ENCODE assay signal across 8 mouse cellular contexts in genomic region chr3:96547389-96547960, GRCm38 (mm10). TPM values are rescaled to one million over a fixed set of nuclear protein-coding genes. Genes with fewer than 3 reads are reported as not detected.
DNase-seq lines count a peak whose midpoint lies in the region; ATAC-seq and TF ChIP-seq lines count a peak whose summit lies in the region.

No protein-coding gene starts in this region.

- H3K36me3 ChIP-seq in thymus, adult 2 months (ENCODE audit: control insufficient read depth, insufficient read depth, low read length): no peaks in the 10 kb centered on the region
- H3K36me3 ChIP-seq in limb, embryonic 11.5 days (ENCODE audit: control insufficient read depth, insufficient read depth, low read length): no peaks in the 10 kb centered on the region
- H3K36me3 ChIP-seq in midbrain, embryonic 13.5 days: no peaks in the 10 kb centered on the region

- H3K4me1 ChIP-seq in thymus, adult 2 months (replicated peaks; ENCODE audit: control insufficient read depth, insufficient read depth, low read length): peaks cover 4% of the 10 kb centered on the region; the same call in 1 of the 2 replicates
- H3K4me1 ChIP-seq in limb, embryonic 11.5 days (ENCODE audit: control insufficient read depth, insufficient read depth, low read length): no peaks in the 10 kb centered on the region
- H3K4me1 ChIP-seq in midbrain, embryonic 13.5 days (replicated peaks): 0 out of 2 replicates have a peak, but pooled peaks cover 5% of the 10 kb centered on the region

- no peak overlapping the region for H3K4me2 ChIP-seq in limb, embryonic 11.5 days (ENCODE audit: low read depth, severe bottlenecking)
- H3K4me2 ChIP-seq in midbrain, embryonic 13.5 days (replicated peaks): peak overlapping the region; percentile 37

- no peak for TF ChIP-seq POLR2A in thymus, adult 2 months (IDR thresholded peaks at IDR 0.05; ENCODE audit: control insufficient read depth, extremely low read depth, insufficient read depth, low read length, poor library complexity)

- H3K27me3 ChIP-seq in thymus, adult 2 months (ENCODE audit: control insufficient read depth, insufficient read depth, low read length): no peaks in the 10 kb centered on the region
- no peaks in the 10 kb centered on the region for H3K27me3 ChIP-seq in limb, embryonic 11.5 days (ENCODE audit: control insufficient read depth, insufficient read depth, low read length)
- 0 out of 2 replicates have a peak, but pooled peaks cover 3% of the 10 kb centered on the region for H3K27me3 ChIP-seq in midbrain, embryonic 13.5 days

- no peak for ATAC-seq in limb, embryonic 11.5 days (ENCODE audit: insufficient number of reproducible peaks, low FRiP score, low TSS enrichment, low read depth)
- ATAC-seq in midbrain, embryonic 13.5 days: 0 out of 2 replicates have a peak, but pooled peaks have one; percentile 60

- DNase-seq in thymus, adult 2 months: peak; percentile 81
- DNase-seq in thymus, adult 18-20 months: no peak
- peak; percentile 86 for DNase-seq in embryo, embryonic 10.5 days (ENCODE audit: low spot score)
- DNase-seq in gastrocnemius, postnatal 36 days: peak; percentile 69 to 73
- DNase-seq in kidney, adult 11 months: peak; percentile 60
- peak; percentile 86 for DNase-seq in limb, embryonic 11.5 days (ENCODE audit: low spot score)
- peak; percentile 62 to 81 for DNase-seq in spleen, postnatal 14 days (ENCODE audit: low spot score in 2 of 2)

- intact Hi-C loops in gastrocnemius, postnatal 36 days (cut with DNase I): loop anchor here (1.0 to 2.0 kb wide), 2 partner anchors 33 to 89 kb away; no protein-coding TSS in a partner anchor

- no peak overlapping the region for H3K9ac ChIP-seq in limb, embryonic 11.5 days (ENCODE audit: low read length)
- no peak overlapping the region for H3K9ac ChIP-seq in midbrain, embryonic 13.5 days (replicated peaks)

- TF ChIP-seq CTCF in thymus, adult 2 months (IDR thresholded peaks at IDR 0.05; ENCODE audit: borderline replicate concordance, control insufficient read depth, extremely low read depth, insufficient read depth, low read length, poor library complexity): no peak

- no peak overlapping the region for H3K27ac ChIP-seq in thymus, adult 2 months (ENCODE audit: control insufficient read depth, insufficient read depth, low read length)
- no peak overlapping the region for H3K27ac ChIP-seq in limb, embryonic 11.5 days (replicated peaks; ENCODE audit: low read depth, low read length)
- H3K27ac ChIP-seq in midbrain, embryonic 13.5 days: no peak overlapping the region

- H3K9me3 ChIP-seq in limb, embryonic 11.5 days (ENCODE audit: control insufficient read depth, low read length): no peaks in the 10 kb centered on the region
- no peaks in the 10 kb centered on the region for H3K9me3 ChIP-seq in midbrain, embryonic 13.5 days

- no peak overlapping the region for H3K4me3 ChIP-seq in thymus, adult 2 months (ENCODE audit: control insufficient read depth, insufficient read depth, low read length)
- H3K4me3 ChIP-seq in limb, embryonic 11.5 days (ENCODE audit: low read depth, low read length): no peak overlapping the region
- no peak overlapping the region for H3K4me3 ChIP-seq in midbrain, embryonic 13.5 days (replicated peaks)

- WGBS in thymus, adult 2 months: 18% methylated on average over 14 of the region's 14 CpGs
- WGBS in limb, embryonic 11.5 days: 12% methylated on average over 14 of the region's 14 CpGs
- WGBS in midbrain, embryonic 13.5 days: 10% methylated on average over 14 of the region's 14 CpGs

RNA-seq across cellular contexts. Expression of gene Txnip, which starts 10.3 kb away (rescaled TPM):
- 587 and 719 TPM in 2 replicates for polyA plus RNA-seq in thymus, adult 2 months (2012; rRNA removed)
- total RNA-seq in gastrocnemius, postnatal 36 days (2021): 100 to 1,000 TPM; 572 to 620 TPM
- 54.4 and 57.9 TPM in 2 replicates for polyA plus RNA-seq in limb, embryonic 11.5 days (2014; fragmentation: Nextera tagmentation; extraction: Ambion mirVana)
- 52.2 and 57.6 TPM in 2 replicates for polyA plus RNA-seq in midbrain, embryonic 13.5 days (2015; fragmentation: Nextera tagmentation; extraction: Ambion mirVana)

RNA-seq across cellular contexts. Expression of gene Hfe2, which starts 22.5 kb away (rescaled TPM):
- polyA plus RNA-seq in thymus, adult 2 months (2012; rRNA removed): 1.3 and 10.4 TPM in 2 replicates
- 100 to 1,000 TPM; 612 to 621 TPM for total RNA-seq in gastrocnemius, postnatal 36 days (2021)
- 1.7 and 1.8 TPM in 2 replicates for polyA plus RNA-seq in limb, embryonic 11.5 days (2014; fragmentation: Nextera tagmentation; extraction: Ambion mirVana)
- 0.62 and 0.76 TPM in 2 replicates for polyA plus RNA-seq in midbrain, embryonic 13.5 days (2015; fragmentation: Nextera tagmentation; extraction: Ambion mirVana)

RNA-seq across cellular contexts. Expression of gene Gm16253, which starts 29.3 kb away (rescaled TPM):
- polyA plus RNA-seq in thymus, adult 2 months (2012; rRNA removed): not detected in 2 replicates
- 1 to 10 TPM; 1.4 to 2.4 TPM for total RNA-seq in gastrocnemius, postnatal 36 days (2021)
- 0.69 and 1.0 TPM in 2 replicates for polyA plus RNA-seq in limb, embryonic 11.5 days (2014; fragmentation: Nextera tagmentation; extraction: Ambion mirVana)
- 0.81 and 1.7 TPM in 2 replicates for polyA plus RNA-seq in midbrain, embryonic 13.5 days (2015; fragmentation: Nextera tagmentation; extraction: Ambion mirVana)

RNA-seq across cellular contexts. Expression of gene Polr3gl, which starts 46.5 kb away (rescaled TPM):
- polyA plus RNA-seq in thymus, adult 2 months (2012; rRNA removed): 17.8 and 18.2 TPM in 2 replicates
- 10 to 100 TPM; 36.7 to 41.4 TPM for total RNA-seq in gastrocnemius, postnatal 36 days (2021)
- 18.8 and 22.8 TPM in 2 replicates for polyA plus RNA-seq in limb, embryonic 11.5 days (2014; fragmentation: Nextera tagmentation; extraction: Ambion mirVana)
- 41.1 and 42.0 TPM in 2 replicates for polyA plus RNA-seq in midbrain, embryonic 13.5 days (2015; fragmentation: Nextera tagmentation; extraction: Ambion mirVana)

RNA-seq across cellular contexts. Expression of gene Ankrd34a, which starts 49.0 kb away (rescaled TPM):
- 0.18 and 0.49 TPM in 2 replicates for polyA plus RNA-seq in thymus, adult 2 months (2012; rRNA removed)
- under 1 TPM; 0.59 to 0.92 TPM for total RNA-seq in gastrocnemius, postnatal 36 days (2021)
- 1.5 and 1.7 TPM in 2 replicates for polyA plus RNA-seq in limb, embryonic 11.5 days (2014; fragmentation: Nextera tagmentation; extraction: Ambion mirVana)
- 5.3 and 6.5 TPM in 2 replicates for polyA plus RNA-seq in midbrain, embryonic 13.5 days (2015; fragmentation: Nextera tagmentation; extraction: Ambion mirVana)

Comparison
In these comparisons a context has a peak if more than half of its experiments do, and no peak if none do; other contexts are left out.
1. DNase-seq: peak in thymus, adult 2 months (single experiment), embryo, embryonic 10.5 days (single experiment), gastrocnemius, postnatal 36 days (2 of 2), kidney, adult 11 months (single experiment), limb, embryonic 11.5 days (single experiment) and spleen, postnatal 14 days (2 of 2); none in thymus, adult 18-20 months (0 of 2).